Mouse (Mus musculus) left cerebral cortex, postnatal 10 days (tissue): Measurements from ENCODE around the gene Pradc1. TPM values are rescaled to one million over a fixed set of nuclear protein-coding genes. Genes with fewer than 3 reads are reported as not detected.

Experiments used
- DNase-seq, 2 experiments: peaks; one replicate each; pipeline ENCODE4 v3.0.0; 2021 to 2022; ENCODE audit warnings: low spot score in 2 of 2, mixed read lengths in 1 of 2; ENCODE audit errors: extremely low spot score in 1 of 2
- intact Hi-C: fragments of 180-260 bp; cut with DNase I; formaldehyde crosslinking; loops from one replicate; pipeline ENCODE4 v1.15.1; 2025
- total RNA-seq, 2 experiments: library from RNA; stranded (reverse); gene quantifications; 2 replicates each; pipeline ENCODE4 v1.2.3; 2021

Gene Pradc1
- total RNA-seq, result 10 to 100 TPM; 20.4 to 22.1 TPM

DNA sequence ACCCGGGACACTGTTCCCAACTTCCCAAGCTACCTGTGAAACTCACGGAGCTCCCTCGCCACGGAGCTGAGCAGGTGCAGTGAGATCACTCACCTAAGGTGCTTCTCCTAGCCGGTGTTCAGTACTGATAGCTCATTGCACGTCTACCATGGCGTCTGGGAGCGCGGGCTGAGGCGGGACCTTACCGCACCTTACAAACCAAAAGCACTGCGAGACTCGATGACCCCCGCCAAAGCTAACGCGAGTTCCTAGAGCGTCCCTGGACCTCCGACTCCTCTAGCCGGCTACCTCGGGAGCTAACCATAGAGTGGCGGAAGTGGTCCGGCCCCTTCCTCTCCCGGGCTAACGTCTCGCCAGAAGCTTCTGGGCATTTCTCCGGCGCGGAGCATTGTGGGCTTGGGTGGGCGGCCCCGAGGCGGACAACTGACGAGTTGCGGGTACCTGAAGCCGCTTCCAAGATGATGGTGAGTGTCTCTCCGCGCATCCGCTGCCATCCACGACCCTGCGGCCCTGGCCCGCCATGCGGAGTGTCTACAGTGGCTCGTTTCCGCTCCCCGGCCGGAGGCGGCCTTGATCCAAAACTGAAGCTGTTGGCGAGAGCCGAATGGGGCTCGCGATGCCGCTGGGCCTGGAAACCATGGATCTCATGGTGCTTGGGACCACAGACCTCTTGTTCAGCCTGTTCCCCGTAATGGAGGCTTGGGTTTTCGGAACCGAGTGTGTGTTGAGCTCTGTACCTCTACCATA is at the start of gene Pradc1:
Gene Pradc1 (minus strand): TSS at position 307 of the 747 bp plus-strand sequence.
- intact Hi-C loops, result no loop called here
- peak; percentile 98 for DNase-seq

DNA sequence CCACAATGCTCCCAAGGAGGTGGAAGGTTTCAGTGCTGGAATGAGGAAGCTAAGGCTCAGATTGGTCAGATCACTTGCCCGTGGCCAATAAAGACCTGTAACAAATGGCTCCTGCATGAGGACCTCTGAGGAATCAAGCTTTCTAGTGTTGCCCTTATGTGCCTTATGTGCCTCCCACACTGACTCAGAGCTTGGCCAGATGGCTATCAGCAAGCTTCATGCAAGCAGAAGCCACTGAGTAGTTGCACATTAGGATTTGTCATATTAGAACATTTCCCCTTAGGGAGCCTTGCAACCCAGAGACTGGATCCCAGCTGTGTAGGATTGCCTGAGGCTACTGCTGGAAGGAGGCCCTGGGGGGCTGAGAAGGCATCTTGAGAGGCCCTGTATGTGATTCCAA is 48.6 kb upstream of the Pradc1 start:
- intact Hi-C loops, result no loop called here
- DNase-seq, result no peak

DNA sequence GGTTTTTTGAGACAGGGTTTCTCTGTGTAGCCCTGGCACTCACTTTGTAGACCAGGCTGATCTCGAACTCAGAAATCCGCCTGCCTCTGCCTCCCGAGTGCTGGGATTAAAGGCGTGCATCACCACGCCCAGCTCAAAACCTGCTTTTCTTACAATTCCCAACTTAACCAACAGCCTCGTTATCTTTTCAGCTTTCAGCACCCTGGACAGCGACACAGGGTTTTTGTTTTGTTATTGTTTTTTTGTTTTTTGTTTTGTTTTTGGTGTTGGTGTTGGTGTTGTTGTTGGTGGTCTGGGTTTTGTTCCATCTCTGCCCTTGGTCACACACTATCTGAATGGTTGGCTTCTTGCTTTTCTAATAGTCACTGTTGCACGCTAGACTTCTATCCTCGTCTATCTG is 46.4 kb upstream of the Pradc1 start:
- no peak for DNase-seq
- intact Hi-C loops, result no loop called here

DNA sequence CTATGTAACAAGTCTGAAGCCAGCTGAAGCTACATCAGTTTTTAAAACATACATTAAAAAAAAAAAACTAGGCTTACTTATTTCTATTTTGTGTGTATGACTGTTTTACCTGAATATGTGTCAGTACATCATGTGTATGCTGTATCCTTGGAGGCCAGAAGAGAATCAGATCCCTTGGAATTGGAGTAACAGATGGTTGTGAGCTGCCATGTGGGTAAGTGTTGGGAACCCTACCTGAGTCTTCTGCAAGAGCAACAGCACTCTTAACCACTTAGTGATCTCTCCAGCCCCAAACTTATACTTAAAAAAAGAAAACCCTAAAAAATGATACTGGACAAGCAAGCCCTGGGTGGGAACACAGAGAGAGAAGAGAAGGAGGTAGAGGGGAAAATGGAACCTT is 45.2 kb upstream of the Pradc1 start:
- DNase-seq, result no peak
- intact Hi-C loops, result no loop called here

DNA sequence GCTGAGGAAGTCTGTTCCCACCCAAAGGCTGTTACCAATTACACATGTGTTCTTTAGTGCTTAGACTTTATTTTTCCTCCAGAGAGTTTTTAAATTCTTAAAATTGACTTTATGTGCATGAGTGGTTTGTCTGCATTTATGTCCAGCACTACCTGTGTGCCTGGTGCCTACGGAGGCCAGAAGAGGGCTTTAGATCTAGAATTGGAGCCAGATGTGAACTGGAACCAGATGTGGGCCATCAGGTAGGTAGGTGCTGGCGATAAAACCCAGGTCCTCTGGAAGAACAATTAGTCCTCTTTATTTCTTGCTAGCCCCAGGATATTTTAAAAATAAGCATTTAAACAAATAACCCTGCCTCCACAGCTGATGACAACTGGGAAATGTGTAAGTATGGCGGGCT is 39.8 kb upstream of the Pradc1 start:
- DNase-seq, result no peak
- intact Hi-C loops, result no loop called here

DNA sequence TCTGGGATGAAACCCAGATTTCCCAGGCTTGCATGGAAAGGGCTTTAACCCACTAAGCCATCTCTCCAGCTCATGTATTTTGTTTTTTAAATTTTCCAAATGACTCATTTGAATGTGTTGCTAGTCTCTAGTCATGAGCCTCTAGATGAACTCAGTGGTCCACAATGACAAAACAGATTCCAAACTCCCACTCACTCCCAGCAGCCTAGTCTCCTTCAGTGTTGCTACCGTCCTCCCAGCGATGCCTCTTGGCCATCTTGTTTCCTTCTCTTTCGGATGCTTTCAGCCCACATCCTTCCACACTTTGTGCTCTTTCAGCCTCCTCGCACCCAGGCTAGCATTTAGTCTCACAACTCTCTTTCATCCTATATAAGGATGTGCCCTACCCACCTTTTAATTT is 38.5 kb upstream of the Pradc1 start:
- DNase-seq, result no peak
- intact Hi-C loops, result no loop called here

DNA sequence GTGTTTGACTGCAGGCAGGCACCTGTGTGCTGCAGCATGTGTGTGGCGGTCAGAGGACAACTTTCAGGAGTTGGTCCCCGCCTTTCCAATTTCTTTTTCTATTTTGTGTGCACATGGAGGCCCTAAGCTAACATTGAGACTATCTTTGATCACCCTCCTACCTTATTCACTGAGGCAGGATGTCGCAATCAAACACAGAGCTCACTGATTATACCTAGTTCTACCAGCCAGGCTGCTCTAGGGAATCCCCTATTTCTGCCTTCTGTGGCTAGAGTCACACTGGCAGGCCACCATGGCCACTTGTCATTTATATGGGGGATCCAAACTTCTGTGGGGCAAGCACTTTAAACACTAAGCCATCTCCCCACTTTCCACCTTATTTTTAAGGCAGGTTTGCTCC is 37.9 kb upstream of the Pradc1 start:
- intact Hi-C loops, result no loop called here
- DNase-seq, result no peak

DNA sequence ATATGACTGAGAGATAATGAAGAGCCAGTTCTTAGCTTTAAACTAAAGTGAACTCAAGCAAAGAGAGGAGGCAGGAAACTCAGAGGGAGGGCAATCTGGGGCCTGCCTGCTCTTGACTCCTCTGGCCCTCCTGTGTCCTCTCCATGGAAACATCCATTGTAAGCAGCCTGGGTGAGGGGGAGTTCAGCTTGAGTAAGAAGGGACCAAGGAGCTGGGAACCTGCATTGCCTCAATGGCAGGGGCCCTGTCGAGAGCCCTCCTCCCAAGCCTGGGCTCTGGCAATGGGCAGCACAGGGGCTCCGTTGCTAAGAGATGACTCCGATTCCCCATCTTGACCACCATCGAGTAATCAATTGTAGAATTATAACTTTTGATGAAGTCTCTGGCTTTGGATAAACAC is 36.7 kb upstream of the Pradc1 start:
- intact Hi-C loops, result no loop called here
- no peak for DNase-seq

DNA sequence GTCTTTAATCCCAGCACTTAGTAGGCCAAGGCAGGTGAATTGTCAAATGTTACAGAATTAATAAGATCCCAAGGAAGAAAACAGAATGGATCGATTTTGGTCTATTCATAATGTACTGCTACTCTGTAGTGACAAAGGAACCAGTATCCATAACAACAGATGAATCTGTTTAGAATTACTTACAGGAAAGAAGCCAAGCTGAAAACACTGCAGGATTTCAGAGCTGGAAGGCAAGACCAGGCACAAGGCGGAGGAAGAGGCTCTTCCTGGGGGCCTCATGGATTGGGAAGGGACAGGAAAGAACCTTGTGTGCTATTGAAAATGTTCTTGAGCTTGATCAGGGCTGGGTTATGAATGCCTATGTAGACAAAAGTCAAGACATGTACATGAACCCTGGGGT is 34.0 kb upstream of the Pradc1 start:
- intact Hi-C loops, result no loop called here

DNA sequence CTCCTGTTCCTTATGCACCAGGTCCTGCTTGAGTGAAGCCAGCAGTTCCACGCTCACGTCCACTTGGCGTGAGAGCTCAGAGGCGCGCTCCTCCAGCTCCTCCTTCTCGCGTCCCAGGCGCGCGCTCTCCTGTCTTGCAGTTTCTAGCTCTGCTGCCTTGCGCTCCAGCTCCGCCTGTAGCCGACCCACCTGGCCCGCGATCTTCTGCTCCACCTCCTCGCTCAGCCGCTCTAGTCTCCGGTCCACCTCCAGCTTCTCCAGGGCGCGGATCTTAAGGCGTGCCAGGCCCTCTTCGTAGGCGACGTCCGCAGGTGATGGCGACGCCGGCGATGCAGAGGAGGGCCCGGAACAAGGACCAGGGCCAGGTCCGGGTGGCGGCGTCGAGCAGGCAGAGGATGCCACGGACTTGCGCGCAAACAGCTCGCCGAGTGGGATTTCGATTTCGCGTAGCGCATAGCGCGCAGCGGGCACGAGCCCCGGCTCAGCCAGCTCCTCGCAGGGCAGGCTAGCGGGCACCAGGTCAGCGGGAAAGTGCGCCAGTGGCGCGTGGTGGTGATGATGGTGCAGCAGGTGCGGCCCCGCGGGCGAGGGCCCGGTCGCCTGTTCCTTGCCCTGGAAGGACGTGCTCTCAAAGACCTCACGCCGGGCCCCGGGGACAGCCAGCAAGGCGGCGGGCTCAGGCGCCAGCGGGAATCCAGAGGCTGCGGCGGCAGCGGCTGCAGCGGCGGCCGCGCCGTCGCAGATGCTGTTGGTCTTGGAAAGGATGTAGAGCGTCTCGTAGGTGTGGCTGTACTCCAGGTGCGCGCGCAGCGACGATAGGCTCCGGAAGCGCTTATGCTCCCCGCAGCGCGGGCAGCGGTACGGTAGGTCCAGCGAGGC is 32.3 kb upstream of the Pradc1 start:
- no peak for DNase-seq
- intact Hi-C loops, result no loop called here

More for the DNA sequence above, 34.0 kb upstream of the Pradc1 start:
- no peak for DNase-seq

DNA sequence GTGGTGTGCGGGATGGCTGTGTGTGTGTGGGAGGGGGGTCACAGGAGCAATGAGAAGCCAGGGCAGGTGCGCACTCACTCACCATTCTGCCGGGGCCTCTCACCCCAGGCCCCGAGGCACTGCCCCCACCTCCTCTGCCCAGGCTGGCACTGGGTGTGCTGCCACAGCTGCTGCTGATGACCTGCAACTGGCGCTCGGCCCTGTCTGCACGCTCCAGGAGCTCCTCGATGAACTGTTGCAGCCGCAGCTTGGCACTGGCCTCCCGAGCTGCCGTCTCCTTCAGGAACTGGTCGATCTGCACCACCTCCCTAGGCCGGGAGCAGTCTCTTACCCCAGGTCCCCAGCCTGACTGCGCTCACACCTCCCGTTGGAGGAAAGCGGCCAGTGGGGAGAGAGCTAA is 28.9 kb upstream of the Pradc1 start:
- intact Hi-C loops, result no loop called here
- DNase-seq, result no peak

DNA sequence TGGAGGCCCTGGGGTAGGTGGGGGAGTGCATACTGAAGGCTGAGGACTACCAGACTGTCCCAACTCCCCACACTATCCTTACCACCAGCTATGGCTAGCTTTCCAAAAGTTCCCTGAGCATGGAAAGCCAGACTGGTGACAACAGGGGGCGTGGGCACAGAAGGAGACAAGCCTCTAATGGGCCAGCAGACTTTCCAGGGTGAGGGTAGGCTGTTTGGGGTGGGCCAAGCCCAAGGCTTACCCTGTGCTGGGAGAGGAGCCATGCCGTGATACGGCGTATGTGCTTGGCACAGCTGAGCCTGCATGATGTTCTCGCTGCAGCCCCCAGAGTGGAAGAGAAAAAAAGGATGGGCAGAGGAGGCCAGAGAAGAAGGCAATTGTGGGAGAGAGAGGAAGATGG is 28.2 kb upstream of the Pradc1 start:
- intact Hi-C loops, result no loop called here
- DNase-seq, result no peak

DNA sequence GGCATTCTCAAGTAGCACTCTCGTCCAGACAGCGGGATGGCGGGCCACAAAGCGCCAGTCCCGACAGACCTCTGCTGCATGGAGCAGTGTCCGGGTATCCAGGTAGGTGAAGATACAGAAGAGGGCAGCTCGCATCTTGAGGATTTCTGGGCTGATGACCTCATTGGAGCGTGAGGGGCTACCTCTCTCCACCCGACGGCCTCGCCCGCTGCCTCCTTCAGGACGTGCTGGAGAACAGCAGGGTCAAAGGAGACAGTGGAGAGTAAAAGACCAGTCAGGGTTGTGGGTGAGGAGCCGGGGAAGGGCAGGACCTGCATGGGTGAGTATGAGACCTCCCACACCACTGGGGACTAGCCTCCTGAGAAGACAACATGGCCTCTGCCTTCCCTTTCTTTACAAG is 26.6 kb upstream of the Pradc1 start:
- no peak for DNase-seq
- intact Hi-C loops, result no loop called here

DNA sequence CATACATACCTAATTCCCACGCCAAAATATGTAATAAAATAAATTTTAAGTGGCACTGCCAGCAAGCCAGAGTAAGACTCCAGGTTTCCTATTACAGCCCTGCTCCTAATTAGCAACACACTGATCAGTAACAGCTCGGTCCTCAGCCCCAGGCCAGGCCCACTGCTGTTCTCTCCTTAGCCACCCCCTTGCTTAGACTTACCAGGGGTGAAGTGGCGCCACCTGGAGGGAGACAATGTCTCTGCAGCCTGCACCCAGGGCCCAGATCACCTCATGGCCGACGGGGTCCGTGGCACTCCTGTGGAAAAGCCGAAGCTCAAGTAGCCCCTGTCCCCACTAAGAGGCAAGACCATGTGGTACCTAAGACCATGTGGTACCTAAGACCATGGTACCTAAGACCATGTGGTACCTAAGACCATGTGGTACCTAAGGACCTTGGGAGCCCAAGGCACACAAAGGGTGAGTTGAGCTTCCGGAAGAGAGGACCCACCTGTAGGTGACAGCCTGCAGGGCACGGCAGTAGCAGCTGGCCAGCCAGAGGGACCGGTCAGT is 25.7 kb upstream of the Pradc1 start:
- no peak for DNase-seq
- intact Hi-C loops, result no loop called here

DNA sequence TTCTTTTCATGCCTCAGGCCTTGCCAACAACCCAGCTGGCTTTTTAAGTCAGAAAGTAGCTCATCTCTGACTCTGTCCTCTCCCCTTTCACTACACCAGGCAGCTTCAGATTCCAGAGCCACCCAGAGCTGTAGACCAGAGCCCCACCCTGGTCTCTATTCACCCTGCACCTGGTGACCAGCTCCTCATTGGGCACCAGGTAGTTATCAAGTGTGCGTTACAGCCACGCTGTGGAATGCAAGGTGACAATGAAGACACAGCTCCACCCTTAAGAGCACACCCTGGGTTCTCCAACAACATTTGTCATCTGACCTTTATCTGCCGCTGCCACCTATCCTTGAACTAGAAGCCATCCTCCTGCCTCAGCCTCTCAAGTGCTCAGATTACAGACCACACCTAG is 23.8 kb upstream of the Pradc1 start:
- DNase-seq, result no peak
- intact Hi-C loops, result no loop called here

DNA sequence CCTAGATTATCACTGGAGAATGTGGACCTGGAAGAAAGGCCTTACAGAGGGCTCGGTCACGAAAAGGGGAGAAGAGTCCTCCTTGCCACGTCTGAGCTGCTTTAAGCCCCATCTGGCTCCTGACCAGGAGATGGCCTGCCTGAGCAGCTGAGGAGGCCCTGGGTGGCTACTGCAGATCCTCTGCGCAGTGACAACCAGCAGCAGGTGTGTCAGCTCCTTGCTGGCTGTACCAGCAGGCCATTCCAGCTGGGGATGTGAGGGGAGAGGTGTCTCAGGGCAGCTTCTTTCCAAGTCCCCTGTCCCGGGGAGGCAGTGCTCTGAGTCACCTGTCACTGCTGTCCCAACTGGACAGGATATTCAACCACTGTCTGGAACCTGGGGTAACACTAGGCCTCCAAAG is 20.8 kb upstream of the Pradc1 start:
- DNase-seq, result no peak
- intact Hi-C loops, result no loop called here

DNA sequence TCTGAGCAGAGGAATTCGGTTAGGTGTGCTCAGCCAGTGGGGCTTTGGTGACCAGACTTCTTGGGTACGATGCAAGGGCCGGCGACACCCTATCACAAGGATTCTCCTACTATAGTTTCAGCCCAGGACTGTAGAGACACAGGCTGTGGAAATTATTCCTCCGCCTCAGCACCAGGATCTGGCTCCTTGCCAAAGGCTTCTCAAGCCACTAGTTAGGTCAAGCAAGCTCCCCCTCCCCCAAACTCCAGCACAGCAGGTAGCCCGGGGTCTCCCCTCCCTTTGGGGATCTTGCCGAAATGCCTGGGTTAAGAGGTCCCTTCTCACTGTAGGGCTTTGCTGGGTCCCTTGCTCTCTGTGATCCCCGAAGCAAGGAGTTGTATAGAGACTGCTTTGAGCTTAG is 20.2 kb upstream of the Pradc1 start:
- DNase-seq, result peak in 1 of 2 experiments; percentile 53
- intact Hi-C loops, result no loop called here

DNA sequence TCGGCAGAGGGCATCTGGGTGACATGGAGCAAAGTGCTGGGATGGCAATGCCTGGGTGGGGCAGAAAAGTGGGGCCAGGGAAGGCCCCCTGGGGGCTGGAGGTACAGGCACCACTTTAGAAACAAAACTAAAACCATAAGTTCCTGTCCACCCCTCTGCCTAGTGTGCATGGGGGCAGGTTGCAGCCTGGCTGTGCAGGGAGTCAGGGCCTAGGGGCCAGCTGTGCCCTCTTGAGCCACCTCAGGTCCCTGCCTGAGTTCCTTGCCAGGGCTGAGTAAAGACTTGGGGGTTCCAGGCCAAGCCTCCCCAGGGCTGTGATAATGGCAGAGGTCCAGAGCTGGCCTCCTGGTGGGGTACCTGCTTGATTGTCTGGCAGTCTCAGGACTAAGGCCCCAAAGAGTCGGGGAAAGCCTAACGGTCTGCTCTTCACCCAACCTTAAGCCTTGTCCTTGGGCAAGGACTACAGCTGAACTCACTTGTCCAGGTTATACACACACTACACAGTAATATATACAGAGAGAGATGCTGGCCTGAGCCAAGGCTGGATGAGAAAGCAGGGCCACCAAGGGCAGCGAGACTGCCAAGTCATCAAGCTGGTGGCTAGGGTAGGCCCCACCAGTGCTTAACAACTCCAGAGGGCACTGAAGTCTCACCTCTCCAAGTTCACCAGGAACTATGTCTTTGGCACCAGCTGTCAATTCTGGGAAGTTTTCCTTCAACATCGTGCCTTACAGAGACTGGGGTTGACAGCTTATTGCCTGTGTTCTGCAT is 18.1 kb upstream of the Pradc1 start:
- intact Hi-C loops, result loop anchor here (5.0 kb wide), 1 partner anchor 42 kb away; the partner anchor contains the start of gene Egr4
- no peak for DNase-seq

DNA sequence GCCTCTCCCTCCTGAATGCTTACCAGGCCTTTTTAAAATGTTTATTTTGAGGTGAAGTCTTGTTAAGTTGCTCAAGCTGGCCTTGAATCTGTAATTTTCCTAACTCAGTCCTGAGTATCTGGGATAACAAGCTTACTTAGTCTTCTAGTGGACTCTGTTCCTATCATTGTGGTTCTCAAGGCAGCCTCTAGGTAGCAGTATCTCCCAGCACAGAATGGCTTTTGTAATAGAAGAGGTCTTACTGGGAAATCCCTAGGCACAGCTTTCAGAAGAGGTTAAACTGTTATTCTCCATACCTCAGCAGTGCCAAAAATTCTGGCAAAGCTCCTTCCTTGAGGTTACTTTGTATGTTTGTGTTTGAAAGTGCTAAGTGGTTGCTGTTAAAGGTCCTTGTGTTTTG is 13.6 kb upstream of the Pradc1 start:
- no peak for DNase-seq
- intact Hi-C loops, result loop anchor here (5.0 kb wide), 1 partner anchor 47 kb away; the partner anchor contains the start of gene Egr4
